Mouse (Mus musculus) neural tube, embryonic 11.5 days (tissue): ENCODE results near the gene D10Jhu81e. TPM values are rescaled to one million over a fixed set of nuclear protein-coding genes. Genes with fewer than 3 reads are reported as not detected.
"Not testable (repeated sequence)": the region's sequence is repeated elsewhere in the genome, so short reads cannot be mapped to it uniquely, and the experiment has no call there.

ENCODE experiments used
- ATAC-seq: fragments of 200-750 bp; cut with Nextera tagmentation; 2 replicates; pipeline ENCODE4 v1.8.0; 2017; ENCODE audit warnings: moderate number of reproducible peaks, mild to moderate bottlenecking, moderate TSS enrichment, moderate library complexity; ENCODE audit not compliant: insufficient read depth, low FRiP score, low TSS enrichment
- DNase-seq: peaks from one replicate; pipeline ENCODE4 v3.0.0-alpha.2; 2015; ENCODE audit warnings: low spot score
- H3K27ac ChIP-seq: fragments of 300-500 bp; sonication (generic); 2 replicates; pipeline ENCODE4 v1.5.1; 2014; ENCODE audit warnings: low read depth, mild to moderate bottlenecking, low read length
- H3K27me3 ChIP-seq: fragments of 300-500 bp; sonication (generic); 2 replicates; pipeline ENCODE4 v1.6.1; 2014; ENCODE audit warnings: mild to moderate bottlenecking, low read length, mixed read lengths; ENCODE audit not compliant: control insufficient read depth, insufficient read depth
- H3K36me3 ChIP-seq: fragments of 300-500 bp; sonication (generic); 2 replicates; pipeline ENCODE4 v1.6.1; 2014; ENCODE audit warnings: mild to moderate bottlenecking, low read length, moderate library complexity, mixed read lengths; ENCODE audit not compliant: control insufficient read depth, insufficient read depth
- H3K4me1 ChIP-seq: fragments of 300-500 bp; sonication (generic); 2 replicates; pipeline ENCODE4 v1.6.1; 2014; ENCODE audit warnings: low read length, mixed read lengths; ENCODE audit not compliant: control insufficient read depth, insufficient read depth
- H3K4me2 ChIP-seq: fragments of 300-500 bp; sonication (generic); 2 replicates; pipeline ENCODE4 v1.6.1; 2014; ENCODE audit warnings: low read depth, mild to moderate bottlenecking, moderate library complexity
- H3K4me3 ChIP-seq: fragments of 300-500 bp; sonication (generic); 2 replicates; pipeline ENCODE4 v1.5.1; 2014; ENCODE audit warnings: low read depth, low read length
- H3K9ac ChIP-seq: fragments of 300-500 bp; sonication (generic); 2 replicates; pipeline ENCODE4 v1.6.1; 2014; ENCODE audit warnings: mild to moderate bottlenecking, low read length
- H3K9me3 ChIP-seq: fragments of 300-500 bp; sonication (generic); 2 replicates; pipeline ENCODE4 v1.6.1; 2016; ENCODE audit warnings: low read length; ENCODE audit not compliant: control insufficient read depth
- WGBS: fragments of 180-500 bp; shearing (Covaris S2); extraction: QIAGEN DNeasy Blood & Tissue Kit; methylation state at CpG from one replicate; pipeline ENCODE4 v1.1.7; 2014; 5-methylcytosine and 5-hydroxymethylcytosine counted together
- polyA plus RNA-seq: library from polyadenylated mRNA; unstranded; fragments of >200 nt; fragmentation: Nextera tagmentation; extraction: Ambion mirVana; gene quantifications from 2 replicates; pipeline ENCODE4 v1.2.1, GENCODE M21; 2014

D10Jhu81e gene
- polyA plus RNA-seq, 1 experiment from 2014 or later = 17.8 TPM

GRCm38 (mm10) chr10:78129423-78129822, 40.2 kb downstream of the D10Jhu81e start:
- no peak for DNase-seq
- Histone ChIP-seq H3K4me2 (no peak overlapping the region), H3K27ac (no peak overlapping the region), H3K9me3 (no peaks in the 10 kb centered on the region), H3K9ac (no peak overlapping the region), H3K4me3 (no peak overlapping the region), H3K27me3 (no peaks in the 10 kb centered on the region), H3K4me1 (no peaks in the 10 kb centered on the region), H3K36me3 (no peaks in the 10 kb centered on the region)
- 60% methylated on average over 11 of the region's 11 CpGs for WGBS
- ATAC-seq = no peak

DNA sequence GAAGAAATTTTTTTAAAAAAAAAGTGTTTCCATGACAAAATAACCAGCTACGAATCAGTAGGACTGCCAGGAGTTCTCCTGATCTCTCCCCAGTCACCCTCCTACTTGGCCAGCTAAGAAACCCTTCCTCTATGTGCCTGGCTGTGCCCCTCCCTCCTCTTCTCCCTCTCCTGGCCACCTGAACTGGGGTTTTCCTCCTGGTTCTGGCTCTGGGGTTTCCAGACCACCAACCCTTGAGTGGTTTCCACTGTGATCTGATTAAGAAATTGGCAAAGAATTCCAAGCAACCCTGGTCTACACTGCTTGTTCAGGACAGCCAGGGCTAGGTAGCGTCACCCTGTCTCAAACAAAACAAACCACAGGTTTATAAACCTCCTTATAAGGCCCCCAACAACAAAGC, 40.9 kb downstream of the D10Jhu81e start:
- H3K4me1 ChIP-seq = no peaks in the 10 kb centered on the region
- 92% methylated on average over 2 of the region's 2 CpGs for WGBS

DNA sequence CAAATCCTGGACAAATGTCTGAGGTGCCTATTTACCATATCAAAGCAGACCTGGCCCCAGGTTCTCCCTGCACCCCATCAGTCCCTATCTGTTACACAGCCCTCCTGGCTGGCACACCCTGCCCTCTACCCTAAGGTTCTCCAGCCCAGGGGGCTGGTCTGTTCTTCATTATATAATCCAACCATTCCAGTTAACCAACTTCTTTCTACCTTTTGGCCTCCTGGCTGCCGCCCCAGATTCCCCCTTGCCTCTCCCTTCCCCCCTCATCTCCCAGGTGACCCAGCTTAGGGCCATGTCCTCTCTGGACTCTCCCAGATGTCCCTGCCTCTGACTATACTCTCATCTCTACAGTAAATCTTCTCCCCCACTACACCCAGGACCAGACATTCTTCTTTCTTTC, 41.7 kb downstream of the D10Jhu81e start:
- 41% methylated on average over 1 of the region's 1 CpGs for WGBS
- ATAC-seq = no peak
- DNase-seq = no peak

More for the DNA sequence above, 40.9 kb downstream of the D10Jhu81e start:
- no peak overlapping the region for H3K27ac ChIP-seq
- no peaks in the 10 kb centered on the region for H3K36me3 ChIP-seq
- H3K9ac ChIP-seq = no peak overlapping the region
- no peak overlapping the region for H3K4me3 ChIP-seq
- no peaks in the 10 kb centered on the region for H3K9me3 ChIP-seq
- no peak for DNase-seq
- no peak overlapping the region for H3K4me2 ChIP-seq
- H3K27me3 ChIP-seq = no peaks in the 10 kb centered on the region
- no peak for ATAC-seq

DNA sequence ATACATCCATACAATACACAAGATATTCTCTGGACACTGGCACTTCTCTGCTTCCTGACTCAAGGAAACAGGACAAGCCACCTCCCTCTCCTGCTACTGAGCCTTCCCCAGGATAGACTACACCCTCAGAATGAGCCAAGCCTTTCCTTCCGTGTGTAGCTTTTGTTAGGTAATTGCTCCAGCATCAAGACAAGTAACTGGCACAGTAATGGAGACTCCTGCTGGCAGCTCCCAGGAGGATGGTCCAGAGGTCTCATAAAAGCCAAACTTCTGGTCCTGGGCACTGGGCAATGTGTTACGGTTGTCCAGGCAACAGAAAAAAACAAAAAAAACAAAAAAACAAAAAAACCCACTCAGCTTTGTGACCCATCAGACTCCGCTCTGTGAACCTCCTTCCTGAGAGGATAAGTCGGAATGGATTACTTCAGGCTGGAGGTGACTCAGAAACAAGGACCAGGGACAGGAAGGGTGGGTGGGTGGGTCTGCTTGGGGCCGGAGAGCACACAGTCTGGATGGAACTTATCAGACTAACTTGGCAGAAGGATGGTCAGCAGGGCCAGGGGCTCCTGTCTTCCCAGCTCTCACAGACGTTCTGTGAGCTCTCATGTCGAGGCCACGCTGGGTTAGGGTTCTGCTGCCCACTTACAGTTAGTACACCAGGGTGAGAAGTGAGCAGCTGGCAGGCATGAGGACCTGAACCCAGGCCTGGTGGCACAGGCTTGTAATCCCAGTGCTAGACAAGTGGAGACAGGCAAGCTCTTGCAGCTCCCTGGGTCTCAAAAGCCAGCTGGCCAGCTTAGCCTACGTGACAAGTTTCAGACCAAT, 42.3 kb downstream of the D10Jhu81e start:
- no peak overlapping the region for H3K4me3 ChIP-seq
- WGBS = 73% methylated on average over 9 of the region's 9 CpGs
- no peaks in the 10 kb centered on the region for H3K36me3 ChIP-seq
- DNase-seq (no peak), ATAC-seq (no peak)
- H3K9me3 ChIP-seq = no peaks in the 10 kb centered on the region
- H3K4me2 ChIP-seq = no peak overlapping the region
- no peaks in the 10 kb centered on the region for H3K4me1 ChIP-seq
- no peak overlapping the region for H3K9ac ChIP-seq
- no peaks in the 10 kb centered on the region for H3K27me3 ChIP-seq
- H3K27ac ChIP-seq = no peak overlapping the region

More for the DNA sequence above, 41.7 kb downstream of the D10Jhu81e start:
- Histone ChIP-seq H3K4me2 (no peak overlapping the region), H3K4me1 (no peaks in the 10 kb centered on the region), H3K27ac (no peak overlapping the region), H3K9ac (no peak overlapping the region), H3K36me3 (no peaks in the 10 kb centered on the region), H3K27me3 (no peaks in the 10 kb centered on the region), H3K4me3 (no peak overlapping the region), H3K9me3 (no peaks in the 10 kb centered on the region)

DNA sequence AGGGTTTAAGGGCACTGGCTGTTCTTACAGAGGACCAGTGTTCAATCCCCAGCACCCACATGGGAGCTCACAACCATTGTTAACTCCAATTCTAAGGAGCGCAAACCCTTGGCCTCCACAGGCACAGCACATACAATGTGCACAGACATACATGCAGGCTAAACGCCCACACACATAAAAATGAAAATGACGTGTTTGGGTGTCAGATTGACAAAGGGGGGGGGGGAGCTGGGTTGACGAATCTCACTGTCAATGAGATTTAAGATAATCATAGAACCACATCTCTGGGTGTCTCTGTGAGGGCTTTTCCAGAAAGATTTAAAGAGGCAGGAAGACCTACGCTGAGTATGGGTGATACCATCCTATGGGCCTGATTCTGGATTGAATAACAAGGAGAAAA, 43.3 kb downstream of the D10Jhu81e start:
- no peak for ATAC-seq
- Histone ChIP-seq H3K9ac (no peak overlapping the region), H3K4me1 (no peaks in the 10 kb centered on the region), H3K27ac (no peak overlapping the region), H3K27me3 (no peaks in the 10 kb centered on the region), H3K9me3 (no peaks in the 10 kb centered on the region), H3K36me3 (no peaks in the 10 kb centered on the region), H3K4me2 (no peak overlapping the region), H3K4me3 (no peak overlapping the region)
- 96% methylated on average over 5 of the region's 5 CpGs for WGBS
- no peak for DNase-seq

DNA sequence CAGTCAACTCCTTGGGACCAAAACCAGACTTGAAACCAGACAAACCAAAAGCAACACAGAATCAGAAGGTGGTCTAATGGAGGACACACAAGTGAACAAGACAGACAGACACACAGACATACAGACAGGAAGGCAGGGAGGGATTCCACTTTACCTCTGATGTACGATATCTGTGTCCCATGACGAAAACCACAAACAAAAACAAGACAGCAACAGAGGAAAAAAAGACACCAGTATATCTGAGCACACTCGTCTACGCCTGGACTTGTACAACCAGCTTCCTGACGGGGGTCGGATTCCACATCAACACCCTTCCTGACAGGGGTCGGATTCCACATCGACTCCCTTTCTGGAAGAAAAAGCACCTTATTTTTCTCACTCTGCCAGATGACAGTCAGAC, 44.5 kb downstream of the D10Jhu81e start:
- H3K4me1 ChIP-seq, ATAC-seq: not testable (repeated sequence)
- WGBS = 79% methylated on average over 8 of the region's 8 CpGs

DNA sequence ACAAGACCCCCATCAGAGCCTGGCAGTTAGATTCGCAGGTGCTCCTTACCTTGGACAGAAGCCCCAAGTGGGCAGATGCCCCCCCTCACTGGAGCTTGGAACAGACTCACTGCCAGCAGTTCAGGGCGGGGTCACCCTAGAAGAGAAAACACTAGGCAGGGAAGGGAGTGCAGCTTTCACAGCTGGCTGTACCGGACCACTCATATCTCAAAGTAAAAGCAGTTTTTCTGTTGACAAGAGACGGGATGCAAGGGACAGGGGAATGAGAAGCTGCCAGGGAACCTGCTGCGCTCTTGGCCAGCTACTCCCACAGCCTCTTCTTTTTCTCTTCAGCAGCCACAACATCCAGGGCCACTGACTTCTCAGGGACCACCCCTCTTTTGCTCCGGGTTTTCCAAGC, 45.4 kb downstream of the D10Jhu81e start:
- DNase-seq = not testable (repeated sequence)
- WGBS = 73% methylated on average over 6 of the region's 6 CpGs

More for the DNA sequence above, 44.5 kb downstream of the D10Jhu81e start:
- not testable (repeated sequence) for H3K36me3 ChIP-seq, H3K27ac ChIP-seq, DNase-seq, H3K27me3 ChIP-seq, H3K4me2 ChIP-seq, H3K9ac ChIP-seq, H3K4me3 ChIP-seq, H3K9me3 ChIP-seq

DNA sequence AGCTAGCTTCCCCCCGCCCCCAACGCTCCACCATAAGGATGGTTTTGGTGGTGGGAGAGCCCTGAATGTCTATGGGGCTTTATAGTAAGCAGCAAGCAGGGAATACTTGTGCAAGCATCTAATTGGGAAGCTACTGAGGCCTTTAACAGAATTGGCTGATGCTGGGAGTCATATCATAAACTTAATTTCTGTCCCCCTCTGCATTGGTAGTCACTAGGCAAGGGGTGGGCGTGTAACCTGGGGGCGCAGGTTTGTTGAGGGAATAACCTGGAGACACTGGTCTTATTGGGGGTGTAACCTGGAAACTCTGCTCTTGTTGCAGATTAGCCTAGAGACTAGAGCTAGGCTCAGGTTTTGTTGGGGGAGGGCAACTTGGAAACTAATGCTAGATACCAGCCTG, 50.2 kb downstream of the D10Jhu81e start:
- Histone ChIP-seq H3K4me1 (no peaks in the 10 kb centered on the region), H3K9me3 (no peaks in the 10 kb centered on the region), H3K27ac (no peak overlapping the region), H3K9ac (no peak overlapping the region), H3K4me3 (no peak overlapping the region), H3K27me3 (no peaks in the 10 kb centered on the region), H3K4me2 (no peak overlapping the region), H3K36me3 (no peaks in the 10 kb centered on the region)
- no peak for DNase-seq
- no peak for ATAC-seq
- 93% methylated on average over 4 of the region's 4 CpGs for WGBS

More for the DNA sequence above, 45.4 kb downstream of the D10Jhu81e start:
- H3K4me1 ChIP-seq, H3K27ac ChIP-seq, H3K9ac ChIP-seq, H3K9me3 ChIP-seq, ATAC-seq, H3K27me3 ChIP-seq, H3K4me3 ChIP-seq, H3K36me3 ChIP-seq, H3K4me2 ChIP-seq: not testable (repeated sequence)

DNA sequence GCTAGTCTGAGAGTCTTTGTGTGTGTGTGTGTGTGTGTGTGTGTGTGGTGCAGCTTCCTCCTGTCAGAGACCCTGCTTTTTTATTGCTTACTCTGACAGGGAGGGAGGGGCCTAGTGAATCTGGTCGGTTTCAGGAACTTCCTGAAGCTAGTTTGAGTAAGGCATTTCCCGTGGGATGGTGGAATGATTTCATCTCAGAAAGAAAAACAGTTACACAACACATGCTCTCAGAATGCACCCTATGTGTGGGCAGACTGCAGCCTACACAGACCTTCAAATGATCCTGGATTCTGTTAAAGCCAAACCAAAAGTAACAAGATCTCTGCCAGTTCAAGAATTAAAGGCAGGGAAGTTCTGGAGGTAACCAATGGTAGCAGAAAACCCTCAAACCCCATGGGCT, 54.4 kb downstream of the D10Jhu81e start:
- Histone ChIP-seq H3K9me3 (no peaks in the 10 kb centered on the region), H3K9ac (no peak overlapping the region), H3K4me3 (no peak overlapping the region), H3K36me3 (no peaks in the 10 kb centered on the region), H3K4me2 (no peak overlapping the region), H3K27ac (no peak overlapping the region), H3K4me1 (no peaks in the 10 kb centered on the region), H3K27me3 (no peaks in the 10 kb centered on the region)
- ATAC-seq (no peak), DNase-seq (no peak)
- 81% methylated on average over 2 of the region's 2 CpGs for WGBS
